Mouse (Mus musculus) urinary bladder, postnatal 25 days (tissue): Measurements from ENCODE around the gene 4930402H24Rik.

Experiments used
- DNase-seq: peaks from one replicate; pipeline ENCODE4 v3.0.0; 2022; ENCODE audit warnings: low spot score

The 4930402H24Rik gene

DNA sequence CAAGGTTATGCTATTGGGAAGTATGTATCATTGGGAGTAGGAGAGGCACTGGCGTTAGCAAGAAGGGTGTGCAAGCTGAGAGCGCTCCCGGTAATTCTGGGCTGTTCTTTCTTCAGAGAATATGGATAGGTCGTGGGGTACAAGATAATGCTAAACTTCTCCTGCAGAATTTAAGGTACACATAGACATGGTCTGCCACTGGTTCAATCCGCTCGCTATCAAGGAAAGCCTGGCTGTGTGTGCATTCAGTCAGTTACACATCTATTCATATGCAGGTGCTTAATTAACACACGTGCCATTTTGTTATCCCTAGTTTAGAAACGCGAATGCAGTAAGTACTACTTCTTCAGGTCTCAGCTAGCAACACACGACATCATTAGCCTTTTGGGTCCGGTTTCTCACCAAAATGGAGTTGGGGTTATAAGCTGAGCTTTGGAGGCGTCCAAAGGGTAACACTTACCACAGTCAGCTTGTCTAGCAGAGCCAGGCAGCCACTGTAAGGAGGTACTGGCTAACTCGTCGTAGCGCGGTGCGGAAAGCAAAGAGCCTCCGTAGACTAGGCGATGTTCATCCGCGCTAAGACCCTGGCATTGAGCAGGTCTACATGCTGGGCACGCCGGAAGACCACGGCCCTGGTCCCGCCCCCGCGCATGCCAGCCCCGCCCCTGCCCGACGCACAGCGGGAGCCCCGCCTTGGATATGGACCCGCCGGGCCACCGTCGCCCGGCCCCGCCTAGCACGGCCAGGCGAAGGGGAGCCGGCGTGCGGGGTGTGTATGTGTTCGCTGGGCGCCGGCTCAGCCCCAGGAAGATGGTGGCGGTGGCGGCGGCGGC, at the start of gene 4930402H24Rik, which contains the start of gene Atrn:
Gene 4930402H24Rik (minus strand): TSS at position 656 of the 833 bp plus-strand sequence.
Gene Atrn (plus strand): TSS at position 745 of the 833 bp plus-strand sequence.
- peak; percentile 90 for DNase-seq

DNA sequence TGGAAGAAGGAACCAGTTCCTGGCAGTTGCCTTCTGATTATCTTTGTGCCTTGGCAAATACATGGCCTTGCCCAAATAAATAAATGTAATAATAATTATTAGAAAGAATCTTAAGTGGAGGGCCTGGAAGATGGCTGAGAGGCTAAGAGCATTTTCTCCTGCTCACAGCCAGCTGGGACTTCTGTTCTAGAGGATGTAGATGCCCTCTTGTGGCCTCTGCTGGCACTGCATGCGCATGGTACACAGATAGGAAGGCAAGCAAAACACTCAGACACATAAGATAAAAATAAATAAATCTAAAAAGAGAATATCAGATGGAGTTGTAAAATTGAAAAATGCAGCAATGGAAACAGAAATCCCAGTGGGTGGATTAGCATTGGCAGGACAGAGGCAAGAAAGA, 44.3 kb upstream of the 4930402H24Rik start:
- peak; percentile 80 for DNase-seq

DNA sequence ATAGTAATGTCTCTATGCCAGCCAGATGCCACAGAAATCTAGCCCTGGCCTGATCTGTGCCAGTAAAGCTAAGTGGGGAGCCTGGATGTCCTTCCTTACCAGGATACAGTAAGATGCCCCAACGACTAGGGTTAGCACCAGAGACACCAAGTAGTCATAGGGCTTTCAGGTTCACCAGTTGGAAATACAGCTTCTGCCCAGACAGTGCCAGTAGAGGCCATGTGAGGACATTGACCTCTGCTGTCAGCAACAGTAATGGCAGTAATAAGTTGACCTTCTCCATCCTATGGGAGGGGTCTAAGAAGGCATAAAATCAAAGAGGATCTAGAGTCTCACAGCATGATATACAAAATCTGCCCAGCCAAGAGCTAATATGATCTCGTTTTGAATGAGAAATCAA, 43.6 kb upstream of the 4930402H24Rik start:
- DNase-seq: no peak

DNA sequence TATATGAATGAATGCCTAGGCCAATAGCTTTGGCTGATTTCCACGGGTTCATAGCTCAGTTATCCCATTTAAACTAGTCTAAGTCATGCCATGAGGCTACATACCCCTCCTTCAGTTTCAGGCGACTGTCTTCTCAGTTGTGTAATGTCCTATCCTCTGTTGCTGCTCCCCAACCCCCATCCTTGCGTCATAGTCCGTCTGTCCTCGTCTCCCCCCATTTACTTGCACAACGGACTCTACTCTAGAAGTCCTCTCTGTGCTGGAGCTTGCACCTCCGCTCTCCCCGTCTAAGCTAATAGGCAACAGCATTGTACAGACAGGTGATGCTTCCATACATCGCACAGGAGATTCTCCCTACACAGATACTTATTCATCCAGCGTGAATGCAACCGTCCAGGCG, 26.7 kb upstream of the 4930402H24Rik start:
- DNase-seq: no peak

DNA sequence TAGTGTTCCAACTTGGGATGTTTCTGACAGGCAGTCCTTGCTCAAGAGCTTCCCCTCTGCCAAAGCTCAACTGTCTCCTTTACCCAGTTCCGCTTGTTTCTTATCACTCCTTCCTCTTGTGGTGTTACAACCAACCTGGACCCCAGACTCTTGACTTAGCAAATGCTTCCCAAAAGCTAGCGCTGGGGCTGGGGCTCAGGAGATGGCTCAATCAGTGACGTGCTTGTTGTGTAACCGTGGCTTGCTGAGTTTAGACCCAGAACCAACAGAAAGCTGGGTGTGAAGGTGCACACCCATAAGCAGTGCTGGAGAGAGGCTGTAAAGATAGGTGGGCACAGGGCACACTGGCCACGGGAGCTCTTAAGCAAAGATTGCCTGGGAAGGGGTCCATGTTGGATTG, 23.8 kb upstream of the 4930402H24Rik start:
- DNase-seq: no peak

DNA sequence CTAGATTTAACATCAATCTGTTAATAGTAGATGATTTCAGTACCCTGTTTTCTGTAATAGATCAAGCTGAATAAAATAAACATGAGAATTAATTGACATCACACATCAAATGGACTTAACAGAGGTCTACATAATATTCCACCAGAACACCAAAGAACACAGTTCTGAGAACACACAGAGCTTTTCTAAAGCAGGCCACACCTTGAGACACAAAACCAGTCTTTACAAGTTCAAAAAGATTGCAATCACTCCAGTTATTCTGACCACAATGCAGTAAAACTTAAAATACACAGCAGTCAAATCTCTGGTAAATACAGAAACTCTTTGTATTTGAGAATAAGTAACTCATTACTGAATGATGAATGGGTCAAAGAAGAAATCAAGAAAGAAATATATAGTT, 22.3 kb upstream of the 4930402H24Rik start:
- no peak for DNase-seq

DNA sequence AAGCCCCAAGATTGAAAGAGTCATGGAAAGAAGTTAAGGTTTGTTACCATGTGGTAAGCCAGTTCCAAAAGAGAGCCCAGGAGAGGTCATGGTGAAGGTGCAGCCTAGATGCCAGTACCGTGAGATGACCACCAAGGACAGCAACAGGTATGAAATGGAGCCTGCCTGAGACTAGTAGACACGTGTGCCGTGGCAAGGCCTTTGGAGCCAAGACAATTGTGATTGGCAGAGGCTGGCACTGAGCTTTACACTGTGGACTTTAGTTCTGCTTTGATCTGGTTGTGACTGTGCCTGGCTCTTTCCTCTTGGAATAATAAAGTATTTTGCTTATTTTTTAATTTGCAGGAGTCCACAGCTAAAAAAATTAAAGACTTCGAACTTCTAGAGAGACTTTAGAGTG, 21.8 kb upstream of the 4930402H24Rik start:
- DNase-seq: no peak

- no peak for DNase-seq
Observed at GRCm38 (mm10) chr2:130924950-130925349, 18.7 kb upstream of the 4930402H24Rik start.

GRCm38 (mm10) chr2:130919062-130919593, 12.9 kb upstream of the 4930402H24Rik start:
- no peak for DNase-seq

DNA sequence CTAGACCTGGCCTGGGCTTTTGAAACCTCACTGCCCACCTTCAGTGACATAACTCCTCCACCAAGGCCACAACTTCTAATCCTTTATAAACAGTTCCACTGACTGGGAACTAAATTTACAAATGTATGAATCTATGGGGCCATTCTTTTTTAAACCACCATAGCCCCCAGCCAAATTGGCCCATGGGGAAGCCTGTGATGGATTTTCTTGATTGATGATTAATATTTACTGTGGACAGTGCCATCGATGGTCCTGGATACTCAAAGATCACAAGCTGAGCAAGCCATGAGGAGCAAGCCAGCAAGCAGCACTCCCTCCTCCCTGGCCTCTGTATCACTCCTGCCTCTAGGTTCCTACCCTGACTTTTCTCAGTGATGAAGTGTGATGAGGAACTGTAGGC, 11.5 kb upstream of the 4930402H24Rik start:
- no peak for DNase-seq

GRCm38 (mm10) chr2:130916521-130917147, 10.4 kb upstream of the 4930402H24Rik start:
- no peak for DNase-seq

DNA sequence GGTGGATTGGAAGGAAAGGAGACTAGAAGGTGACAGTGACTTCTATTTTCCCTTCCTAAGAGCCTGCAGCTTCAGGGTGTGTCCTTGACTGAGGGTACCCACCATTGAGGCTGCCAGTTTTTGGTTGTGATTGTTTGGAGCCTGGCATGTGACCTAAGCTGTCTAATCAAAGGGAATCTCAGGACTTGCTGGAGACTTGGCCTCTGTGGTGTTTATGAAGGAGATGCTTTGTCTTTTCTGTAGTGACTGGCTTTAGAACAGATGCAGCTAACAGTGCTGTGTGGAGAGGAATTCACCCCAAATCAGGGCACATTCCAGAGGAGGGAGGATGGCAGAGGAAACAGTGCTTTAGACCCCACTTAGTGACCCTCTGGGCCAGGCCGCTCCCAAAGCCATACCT, 8.7 kb upstream of the 4930402H24Rik start:
- DNase-seq: no peak

DNA sequence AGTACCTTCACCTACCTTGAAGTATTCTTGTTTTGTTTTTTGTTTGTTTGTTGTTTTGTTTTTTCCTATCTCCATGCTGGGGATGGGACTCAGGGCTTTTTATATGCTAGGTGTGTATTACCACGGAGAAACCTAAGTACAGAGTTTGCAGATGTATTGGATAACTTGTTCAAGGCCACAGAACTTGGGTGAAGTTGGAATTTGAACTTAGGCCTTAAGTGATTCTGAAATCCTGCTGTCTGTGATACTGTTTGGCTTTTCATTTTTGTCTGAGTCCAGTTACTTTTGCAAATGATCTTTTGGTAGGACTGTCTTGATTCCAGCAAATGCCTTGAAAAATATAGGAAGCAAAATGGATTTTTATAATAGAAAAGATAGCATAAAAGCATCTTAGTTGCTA, 5.5 kb upstream of the 4930402H24Rik start:
- DNase-seq: no peak

DNA sequence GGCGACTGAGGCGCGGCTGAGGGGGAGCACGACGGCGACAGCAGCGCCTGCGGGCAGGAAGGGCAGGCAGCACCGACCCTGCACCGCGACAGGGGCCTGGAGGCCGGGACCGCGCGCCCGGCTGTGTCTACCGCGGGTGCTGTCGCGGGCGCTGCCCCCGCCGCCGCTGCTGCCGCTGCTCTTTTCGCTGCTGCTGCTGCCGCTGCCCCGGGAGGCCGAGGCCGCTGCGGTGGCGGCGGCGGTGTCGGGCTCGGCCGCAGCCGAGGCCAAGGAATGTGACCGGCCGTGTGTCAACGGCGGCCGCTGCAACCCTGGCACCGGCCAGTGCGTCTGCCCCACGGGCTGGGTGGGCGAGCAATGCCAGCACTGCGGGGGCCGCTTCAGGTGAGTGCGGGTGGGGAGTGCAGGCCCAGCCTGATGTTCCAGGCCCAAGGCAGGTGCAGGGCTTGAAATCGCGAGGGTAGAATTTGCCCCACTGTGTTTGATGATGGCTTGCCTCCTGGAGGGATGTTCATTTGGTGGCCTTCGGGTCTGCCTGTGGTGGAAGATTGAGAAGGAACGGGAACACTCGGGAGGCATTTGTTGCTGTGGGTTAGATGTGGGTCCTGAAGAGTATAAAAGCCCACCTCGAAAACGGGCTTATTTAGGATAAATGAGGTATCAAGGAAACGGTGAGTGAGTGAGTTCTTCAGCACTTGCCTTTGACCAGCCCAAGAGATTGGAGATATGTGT, 544 bp upstream of the 4930402H24Rik start:
- no peak for DNase-seq

- no peak for DNase-seq
Observed at GRCm38 (mm10) chr2:130898783-130899182, 7.4 kb downstream of the 4930402H24Rik start.

- DNase-seq: no peak
Observed at GRCm38 (mm10) chr2:130897856-130898255, 8.3 kb downstream of the 4930402H24Rik start.

DNA sequence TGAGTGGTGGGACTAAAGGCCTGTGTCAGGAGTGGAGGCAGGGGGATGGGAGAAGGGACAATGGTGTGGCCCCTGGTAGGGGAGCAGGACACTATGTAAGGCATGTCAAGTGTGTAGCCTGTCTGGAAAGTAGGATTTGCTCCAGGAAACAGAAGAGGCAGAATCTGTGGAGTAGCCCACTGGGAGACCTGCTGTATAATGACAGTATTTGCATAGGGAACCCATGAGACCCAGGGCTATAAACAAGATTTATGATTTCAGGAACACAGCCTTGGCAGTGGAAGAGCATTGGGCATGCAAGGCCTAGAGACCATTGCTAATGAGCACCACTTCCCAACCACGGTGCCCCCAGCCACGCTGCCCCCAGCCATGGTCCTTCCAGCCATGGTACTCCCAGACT, 9.3 kb downstream of the 4930402H24Rik start:
- DNase-seq: no peak

GRCm38 (mm10) chr2:130887456-130887855, 18.8 kb downstream of the 4930402H24Rik start:
- no peak for DNase-seq

GRCm38 (mm10) chr2:130886983-130887382, 19.2 kb downstream of the 4930402H24Rik start:
- DNase-seq: no peak

DNA sequence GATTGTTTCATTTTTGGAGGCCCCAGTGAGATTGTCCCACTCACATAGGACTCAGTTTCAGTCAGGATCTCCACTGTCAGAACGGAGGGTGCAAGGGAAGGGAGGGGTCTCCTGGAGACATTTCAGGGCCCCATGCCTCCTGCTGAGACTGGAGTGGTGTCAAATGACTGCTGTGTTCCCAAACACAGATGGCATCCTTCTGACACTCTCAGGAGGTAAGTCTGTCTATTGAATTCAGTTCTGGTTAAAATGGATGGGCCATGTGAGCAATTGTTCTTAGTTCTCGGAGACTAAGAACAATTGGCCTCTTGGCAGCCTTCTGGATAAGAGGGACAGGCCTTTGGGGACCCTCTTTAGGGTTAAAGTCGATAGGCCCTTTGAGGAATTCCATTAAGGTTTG, 28.8 kb downstream of the 4930402H24Rik start:
- DNase-seq: no peak

GRCm38 (mm10) chr2:130870916-130871315, 35.3 kb downstream of the 4930402H24Rik start:
- no peak for DNase-seq

GRCm38 (mm10) chr2:130862091-130862490, 44.1 kb downstream of the 4930402H24Rik start:
- DNase-seq: no peak
